Mouse (Mus musculus): ENCODE results near the gene Pcsk4.
A peak's percentile ranks its signal among the peaks of the same experiment; 100 is the strongest.

Pcsk4 gene

DNA sequence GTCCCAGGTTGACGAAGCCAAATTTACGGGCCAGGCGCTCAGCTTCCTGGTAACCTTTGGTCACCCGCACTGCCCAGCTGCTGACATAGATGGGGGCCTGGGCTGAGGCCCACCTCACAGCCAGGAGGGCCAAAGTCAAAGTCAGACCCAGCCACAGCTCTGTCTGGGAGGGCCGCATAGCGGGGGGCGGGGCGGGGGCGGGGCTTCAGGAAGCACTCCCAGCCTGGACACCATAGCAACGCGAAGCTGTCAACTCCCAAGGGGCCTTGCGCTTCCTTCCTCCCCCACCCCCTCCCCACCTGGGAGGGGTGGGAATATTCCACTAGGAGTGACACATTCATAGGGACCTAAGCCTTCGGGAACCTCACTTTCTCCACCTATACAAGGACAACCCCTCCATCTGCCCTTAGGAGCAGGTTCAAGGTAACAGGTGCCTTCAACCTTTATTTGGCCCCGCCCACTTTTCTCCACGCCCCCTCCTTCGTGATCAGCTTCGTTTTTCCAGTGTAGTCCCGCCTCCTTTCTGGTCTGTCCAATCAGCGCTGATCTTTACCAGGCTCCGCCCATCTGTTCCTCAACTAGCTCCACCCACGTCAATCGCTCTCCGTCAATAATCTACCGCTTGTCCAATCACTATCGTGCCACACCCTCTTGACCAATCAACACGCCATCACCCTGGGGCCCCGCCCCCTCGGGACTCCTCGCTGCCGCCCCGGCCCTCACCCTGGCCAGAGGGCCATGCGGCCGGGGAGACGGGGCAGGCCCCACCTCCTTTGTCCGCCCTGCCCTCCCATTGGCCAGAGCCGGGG is at the start of gene Pcsk4, which contains the start of gene Reep6:
TSS of gene Pcsk4 (minus strand) at position 226 of the 809 bp plus-strand sequence.
TSS of gene Reep6 (plus strand) at position 681 of the 809 bp plus-strand sequence.
- peak; percentile 96 for DNase-seq (ENCODE audit: low spot score)

DNA sequence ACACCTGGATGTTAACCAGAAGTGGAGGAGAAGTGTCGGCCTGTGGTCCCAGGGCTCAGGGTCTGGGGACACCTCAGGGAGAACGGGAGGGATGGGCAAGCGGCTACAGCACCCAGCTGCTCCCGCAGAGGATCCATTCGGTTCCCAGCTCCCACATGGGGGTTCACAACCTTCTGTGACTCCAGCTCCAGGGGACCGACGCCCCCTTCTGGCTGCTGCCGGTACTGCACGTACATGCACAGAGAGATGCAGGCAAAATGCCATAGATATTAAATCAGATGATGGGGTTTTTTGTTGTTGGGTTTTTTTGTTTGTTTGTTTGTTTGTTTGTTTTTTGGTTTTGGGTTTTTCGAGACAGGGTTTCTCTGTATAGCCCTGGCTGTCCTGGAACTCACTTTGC is 48.4 kb upstream of the Pcsk4 start:
- no peak for DNase-seq (ENCODE audit: low spot score)

DNA sequence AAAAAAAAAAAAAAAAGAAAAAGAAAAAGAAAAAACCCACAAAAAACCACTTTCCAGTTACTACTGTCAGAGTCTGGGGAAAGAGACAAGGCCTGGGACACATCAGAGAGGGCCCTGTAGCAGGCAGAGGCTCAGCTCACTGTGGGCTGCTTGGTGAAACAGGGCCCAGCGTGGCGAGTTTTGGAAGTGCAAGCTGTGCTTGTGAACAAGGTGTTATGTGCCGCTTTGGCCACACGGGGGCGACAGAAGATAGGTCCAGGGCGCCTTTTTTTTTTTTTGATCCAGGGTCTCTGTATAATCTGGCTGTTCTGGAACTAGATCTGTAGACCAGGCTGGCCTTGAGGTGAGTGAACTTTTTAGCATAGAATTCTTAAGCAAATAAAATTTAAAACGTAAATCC is 46.9 kb upstream of the Pcsk4 start:
- DNase-seq (ENCODE audit: low spot score): peak; percentile 90

DNA sequence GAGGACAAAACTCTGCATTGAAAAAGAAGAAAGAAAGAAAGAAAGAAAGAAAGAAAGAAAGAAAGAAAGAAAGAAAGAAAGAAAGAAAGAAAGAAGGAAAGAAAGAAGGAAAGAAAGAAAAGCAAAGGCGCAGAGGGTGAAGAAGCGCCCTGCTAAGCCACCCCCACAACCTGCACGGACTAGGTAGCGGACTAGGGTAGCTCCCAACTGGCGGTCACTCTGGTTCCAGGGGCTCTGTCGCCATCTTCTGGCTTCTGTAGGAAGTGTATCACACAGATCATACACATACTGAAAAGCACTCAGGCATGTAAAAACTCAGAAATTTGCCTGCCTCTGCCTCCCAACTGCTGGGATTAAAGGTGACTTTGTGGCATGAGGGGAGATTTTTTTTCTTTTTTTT is 44.8 kb upstream of the Pcsk4 start:
- DNase-seq (ENCODE audit: low spot score): peak; percentile 64

DNA sequence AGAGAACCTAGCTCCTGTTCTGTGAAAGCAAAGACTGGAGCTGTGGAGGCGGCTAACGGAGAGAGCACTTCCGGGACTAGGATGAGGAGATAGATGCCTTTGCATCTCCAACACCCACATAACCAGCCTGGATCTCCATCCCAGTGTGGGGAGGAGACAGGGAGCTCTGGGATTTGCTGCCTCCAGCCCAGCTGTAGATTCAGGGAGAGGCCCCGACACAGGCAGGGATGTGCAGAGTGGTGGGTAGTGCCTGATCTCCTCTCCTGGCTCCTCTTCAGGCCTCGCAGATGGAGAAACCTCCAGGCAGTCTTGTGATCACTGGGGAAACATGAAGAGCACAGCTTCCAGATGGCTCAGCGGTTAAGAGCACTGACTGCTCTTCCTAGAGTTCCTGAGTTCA is 43.4 kb upstream of the Pcsk4 start:
- DNase-seq (ENCODE audit: low spot score): no peak

DNA sequence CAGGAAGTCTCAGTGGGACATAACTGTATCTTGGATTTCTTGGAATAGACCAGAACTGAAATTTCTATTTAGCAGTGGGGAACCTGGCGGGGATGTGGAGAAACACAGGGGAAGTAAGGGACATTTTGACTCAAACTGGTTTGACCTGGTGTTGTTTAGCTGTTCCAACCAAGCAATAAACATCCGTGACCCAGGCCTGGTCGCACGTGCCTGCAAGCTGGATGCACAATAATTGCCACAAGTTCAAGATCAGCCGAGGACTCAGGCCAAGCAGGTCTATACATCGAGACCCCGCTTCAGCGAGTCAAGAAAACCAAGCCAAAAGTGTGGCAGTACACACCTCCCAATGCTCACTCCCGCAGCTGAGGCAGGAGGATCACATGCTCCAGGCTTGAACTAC is 42.7 kb upstream of the Pcsk4 start:
- DNase-seq (ENCODE audit: low spot score): no peak

DNA sequence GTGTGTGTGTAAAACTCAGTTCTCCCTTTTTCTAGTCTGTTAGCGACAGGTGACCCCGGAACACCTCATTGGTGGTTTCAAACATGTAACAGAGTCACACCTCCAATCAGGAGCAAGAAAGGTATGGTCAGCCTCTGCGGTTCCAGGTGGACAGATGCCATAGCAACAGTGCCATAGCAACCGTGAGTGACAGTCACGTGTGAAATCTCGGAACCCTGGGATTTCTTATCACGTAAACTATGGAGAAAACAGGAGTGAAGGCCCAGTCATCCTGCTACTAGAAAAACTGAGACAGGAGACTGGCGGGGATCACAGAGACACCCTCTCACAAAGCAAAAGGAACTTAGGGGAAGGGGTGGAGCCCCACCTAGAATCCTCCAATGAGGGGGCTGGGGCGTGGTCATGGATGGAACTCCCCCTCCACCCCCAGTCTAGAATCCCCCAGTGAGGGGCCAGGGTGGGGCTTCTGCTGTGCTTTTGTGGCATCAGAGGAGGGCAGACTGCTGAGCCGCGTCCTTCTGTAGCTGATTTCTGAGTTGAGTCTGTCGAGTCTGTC is 42.2 kb upstream of the Pcsk4 start:
- DNase-seq (ENCODE audit: low spot score): peak; percentile 35

DNA sequence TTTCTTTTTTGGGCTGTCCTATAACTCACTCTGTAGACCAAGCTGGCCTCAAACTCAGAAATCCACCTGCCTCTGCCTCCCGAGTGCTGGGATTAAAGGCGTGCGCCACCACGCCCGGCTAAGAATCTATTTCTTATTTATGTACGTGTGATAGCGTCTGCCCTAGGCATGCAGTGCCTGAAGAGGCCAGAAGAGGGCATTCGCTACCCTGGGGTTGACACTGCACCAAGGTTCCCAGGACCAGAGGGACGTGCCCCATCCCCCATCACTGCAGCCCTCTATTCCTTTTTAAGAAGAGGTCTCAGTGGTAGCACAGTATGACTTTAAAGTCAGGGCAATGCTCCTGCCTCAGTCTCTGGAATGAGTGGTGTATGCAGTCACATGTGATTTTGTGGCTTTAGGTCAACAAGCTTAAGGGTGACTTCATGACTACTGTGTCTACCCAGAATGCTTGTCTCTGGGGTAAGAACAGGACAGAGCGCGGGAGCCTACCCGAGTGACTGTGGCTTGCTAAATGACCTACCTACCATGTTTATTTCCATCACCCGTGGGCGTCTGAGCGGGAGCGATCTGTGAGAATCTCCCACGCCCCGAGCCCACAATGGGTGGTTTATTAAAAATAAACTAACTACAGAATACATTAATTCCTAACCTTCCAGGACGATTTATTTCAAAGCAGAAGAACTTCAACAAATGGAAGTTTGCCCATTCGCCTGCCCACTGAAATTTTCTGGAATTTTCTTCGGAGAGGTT is 40.9 kb upstream of the Pcsk4 start:
- DNase-seq (ENCODE audit: low spot score): no peak

DNA sequence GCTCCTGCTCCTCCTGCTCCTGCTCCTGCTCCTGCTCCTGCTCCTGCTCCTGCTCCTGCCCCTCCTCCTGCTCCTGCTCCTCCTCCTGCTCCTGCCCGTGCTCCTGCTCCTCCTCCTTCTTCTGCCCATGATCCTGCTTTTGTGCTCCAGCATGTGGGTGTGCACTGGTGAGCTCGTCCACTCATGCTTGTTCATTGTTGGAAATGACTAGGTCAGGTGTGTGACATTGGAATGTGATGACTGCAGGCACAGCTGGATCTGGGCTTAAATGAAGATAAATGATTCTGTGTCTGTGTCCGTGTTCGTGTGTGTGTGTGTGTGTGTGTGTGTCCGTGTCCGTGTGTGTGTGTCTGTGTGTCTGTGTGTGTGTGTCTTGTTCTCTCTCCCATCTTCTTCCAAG is 39.1 kb upstream of the Pcsk4 start:
- no peak for DNase-seq (ENCODE audit: low spot score)

DNA sequence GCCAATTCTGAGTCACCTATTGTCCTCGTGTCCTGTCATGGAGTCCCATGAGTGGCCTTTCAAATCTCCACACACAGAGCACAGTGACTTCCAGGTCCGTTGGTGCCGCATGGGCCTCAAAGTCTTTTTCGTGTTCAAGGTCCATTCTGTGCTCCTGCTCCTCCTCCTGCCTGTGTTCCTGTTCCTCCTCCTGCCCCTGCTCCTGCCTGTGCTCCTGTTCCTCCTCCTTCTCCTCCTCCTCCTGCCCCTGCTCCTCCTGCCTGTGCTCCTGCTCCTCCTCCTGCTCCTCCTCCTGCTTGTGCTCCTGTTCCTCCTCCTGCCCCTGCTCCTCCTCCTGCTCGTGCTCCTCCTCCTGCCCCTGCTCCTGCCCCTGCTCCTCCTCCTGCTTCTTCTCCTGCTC is 38.7 kb upstream of the Pcsk4 start:
- DNase-seq (ENCODE audit: low spot score): no peak

DNA sequence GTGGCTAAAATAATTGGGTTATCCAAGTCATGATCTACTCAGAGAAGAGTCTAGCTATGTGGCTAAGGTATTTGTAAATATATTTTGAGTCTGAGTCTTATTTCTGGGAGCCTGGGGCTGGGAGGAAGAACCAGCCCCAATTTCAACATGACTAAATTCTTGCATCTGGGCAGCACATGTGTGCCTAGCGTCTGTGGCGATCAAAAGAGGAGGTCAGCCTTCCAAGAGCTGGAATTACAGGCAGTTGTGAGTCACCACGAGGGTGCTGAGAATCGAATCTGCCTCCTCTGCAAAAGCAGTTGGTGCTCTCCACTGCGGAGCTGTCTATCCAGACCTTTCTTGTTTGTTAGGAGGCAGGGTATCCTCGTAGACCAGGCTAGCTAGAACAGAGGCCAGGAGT is 36.4 kb upstream of the Pcsk4 start:
- DNase-seq (ENCODE audit: low spot score): no peak

DNA sequence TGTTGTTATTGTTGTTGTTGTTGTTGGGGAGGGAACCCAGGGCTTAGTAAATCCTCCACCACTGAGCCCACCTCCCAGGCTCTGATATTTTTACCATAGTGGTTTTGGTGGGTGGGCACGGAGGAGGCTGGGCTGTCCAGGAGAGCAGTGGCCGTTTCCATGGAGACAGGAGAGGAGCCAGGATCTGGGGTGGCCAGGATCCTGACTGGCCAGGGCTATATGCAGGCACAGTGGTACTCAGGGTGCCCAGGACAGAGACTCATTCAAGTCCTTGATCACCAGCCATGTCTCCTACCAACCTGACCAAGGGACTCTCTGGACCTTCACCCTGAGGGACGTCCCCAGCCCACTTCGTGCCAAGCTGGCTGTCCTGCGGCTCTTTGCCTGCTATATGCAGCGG is 34.4 kb upstream of the Pcsk4 start:
- DNase-seq (ENCODE audit: low spot score): no peak

DNA sequence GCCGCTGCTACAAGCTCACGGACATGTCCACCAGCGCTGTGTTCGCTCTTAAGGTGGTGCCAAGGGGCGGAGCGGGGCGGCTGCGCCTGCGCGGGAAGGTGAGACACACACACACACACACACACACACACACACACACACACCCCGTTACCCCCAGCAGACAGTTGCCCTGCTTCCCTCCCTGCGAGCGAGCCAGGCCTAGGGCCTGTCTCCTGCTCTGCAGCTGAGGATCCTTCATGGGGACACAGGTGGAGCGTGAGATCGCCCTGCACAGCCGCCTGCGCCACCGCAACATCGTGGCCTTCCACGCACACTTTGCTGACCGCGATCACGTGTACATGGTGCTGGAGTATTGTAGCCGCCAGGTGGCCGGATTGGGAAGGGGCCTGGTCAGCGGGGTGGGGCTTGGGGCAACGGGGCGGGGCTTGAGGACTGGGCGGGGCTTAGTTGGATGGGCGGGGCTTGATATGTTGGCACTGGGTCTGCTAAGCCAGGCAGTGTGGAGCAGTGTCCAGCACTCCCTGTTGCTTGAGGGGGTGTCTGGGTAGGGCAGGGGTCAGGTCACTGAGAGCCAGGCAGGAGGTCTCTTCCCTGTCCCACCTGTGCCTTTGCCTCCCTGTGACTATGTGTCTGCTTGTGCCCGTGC is 28.8 kb upstream of the Pcsk4 start:
- DNase-seq (ENCODE audit: low spot score): no peak

DNA sequence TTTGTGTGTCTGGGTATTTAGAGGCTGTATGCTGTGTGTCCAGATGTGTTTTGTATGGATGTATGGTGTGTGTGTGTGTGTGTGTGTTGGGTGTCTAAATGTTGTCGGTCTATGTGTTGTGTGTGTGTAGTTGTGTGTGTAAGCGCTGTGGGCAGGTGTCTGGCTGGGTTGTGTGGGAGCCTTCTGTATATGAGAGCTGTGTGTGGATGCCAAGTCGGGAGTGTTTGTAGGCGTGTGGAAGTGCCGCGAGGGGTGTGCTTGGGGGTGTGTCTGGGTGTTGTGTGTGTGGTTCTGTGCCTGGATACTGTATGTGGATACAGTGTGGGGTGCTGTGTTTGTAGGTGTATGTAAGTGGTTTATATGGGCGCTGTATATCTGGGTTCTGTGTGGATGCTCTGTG is 28.0 kb upstream of the Pcsk4 start:
- DNase-seq (ENCODE audit: low spot score): no peak

DNA sequence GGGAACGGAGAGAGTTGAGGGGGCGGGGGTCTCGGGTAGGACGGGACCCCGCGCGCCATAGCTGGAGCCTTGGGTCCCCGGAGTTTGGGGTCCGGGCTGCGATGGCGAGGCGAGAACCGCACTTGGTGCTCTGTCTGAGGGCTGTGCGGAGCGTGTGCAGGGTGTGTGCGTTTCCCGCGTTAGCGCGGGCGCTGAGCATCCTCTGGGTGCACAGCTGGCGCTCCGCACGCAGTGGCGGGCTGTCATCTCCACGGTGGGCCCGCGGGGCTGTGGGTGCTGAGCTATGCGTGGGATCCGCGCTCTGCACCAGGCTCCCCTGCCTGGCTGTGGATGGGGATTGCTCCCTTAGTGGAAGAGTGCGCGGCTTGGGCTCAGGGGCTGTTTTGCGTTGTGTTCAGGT is 27.4 kb upstream of the Pcsk4 start:
- DNase-seq (ENCODE audit: low spot score): no peak

DNA sequence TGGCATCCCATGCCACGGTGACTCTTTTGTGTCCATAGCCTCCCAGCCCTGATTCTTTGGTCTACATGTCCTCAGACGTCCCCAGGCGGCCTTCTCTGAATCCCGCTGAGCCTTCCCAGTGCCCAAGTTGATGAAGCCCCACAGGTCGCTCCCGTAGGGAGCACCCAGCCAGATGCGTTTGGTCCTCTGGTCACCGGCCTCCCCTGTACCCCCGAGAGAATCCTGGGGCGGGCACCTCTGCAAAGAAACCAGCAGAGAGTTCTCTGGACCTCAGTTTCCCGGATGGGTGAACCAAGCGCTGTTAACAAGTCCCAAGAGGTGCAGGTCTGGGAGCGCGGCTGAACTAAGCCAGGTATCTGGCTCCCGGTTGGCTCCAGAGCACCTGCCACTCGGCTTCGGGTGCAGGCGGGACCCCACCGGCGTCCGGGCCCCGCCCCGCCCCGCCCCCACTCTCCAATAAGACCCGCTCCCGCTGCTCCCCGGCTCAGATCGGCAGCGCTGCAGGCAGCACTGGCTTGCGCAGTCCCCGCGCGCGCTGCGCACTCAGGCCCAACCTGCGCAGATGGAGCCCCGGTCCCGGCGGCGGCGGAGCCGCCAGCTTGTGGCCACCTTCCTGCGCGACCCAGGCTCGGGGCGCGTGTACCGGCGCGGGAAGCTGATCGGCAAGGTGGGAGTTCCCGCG is 26.8 kb upstream of the Pcsk4 start, which contains the start of gene Plk5:
TSS of gene Plk5 (plus strand) at position 459 of the 682 bp plus-strand sequence.
- no peak for DNase-seq (ENCODE audit: low spot score)

DNA sequence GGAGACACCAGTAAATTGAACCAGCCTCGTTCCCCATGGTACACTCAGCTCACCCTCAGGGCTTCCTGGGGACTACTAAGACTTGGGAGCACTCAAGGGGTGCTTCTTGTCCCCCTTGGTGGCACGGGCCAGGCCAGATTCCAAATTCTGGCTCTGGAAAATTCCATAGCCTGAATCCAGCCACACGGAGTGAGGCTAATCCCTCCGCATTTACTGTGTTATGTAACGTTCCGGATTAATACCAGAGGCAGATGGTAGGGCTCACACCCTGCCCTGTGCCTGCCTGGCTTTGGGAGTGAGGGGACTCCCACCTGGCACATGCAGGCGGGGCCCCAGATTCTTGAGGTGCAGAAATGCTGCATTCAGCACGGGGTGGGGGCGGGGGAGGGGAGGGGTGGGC is 26.1 kb upstream of the Pcsk4 start:
- DNase-seq (ENCODE audit: low spot score): no peak

DNA sequence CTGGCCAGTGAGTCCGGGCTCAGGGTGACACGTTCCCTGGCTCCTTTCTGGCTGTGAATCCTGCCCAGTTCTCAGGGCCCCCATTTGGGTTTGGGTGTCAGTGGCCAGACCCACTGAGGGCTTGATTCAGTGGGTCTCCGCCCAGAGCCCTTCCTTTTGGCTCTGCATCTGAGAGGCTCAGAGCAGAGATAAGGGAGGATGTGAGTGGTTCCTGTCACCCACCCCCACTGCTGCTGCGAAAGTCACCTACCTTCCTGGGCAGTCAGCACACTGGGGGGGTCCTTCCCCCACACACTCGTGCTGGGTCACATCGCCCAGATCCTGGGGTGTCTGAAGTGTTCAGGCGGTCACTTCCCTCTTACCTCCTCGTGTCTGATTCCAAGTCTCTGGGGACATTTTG is 23.4 kb upstream of the Pcsk4 start:
- DNase-seq (ENCODE audit: low spot score): no peak

DNA sequence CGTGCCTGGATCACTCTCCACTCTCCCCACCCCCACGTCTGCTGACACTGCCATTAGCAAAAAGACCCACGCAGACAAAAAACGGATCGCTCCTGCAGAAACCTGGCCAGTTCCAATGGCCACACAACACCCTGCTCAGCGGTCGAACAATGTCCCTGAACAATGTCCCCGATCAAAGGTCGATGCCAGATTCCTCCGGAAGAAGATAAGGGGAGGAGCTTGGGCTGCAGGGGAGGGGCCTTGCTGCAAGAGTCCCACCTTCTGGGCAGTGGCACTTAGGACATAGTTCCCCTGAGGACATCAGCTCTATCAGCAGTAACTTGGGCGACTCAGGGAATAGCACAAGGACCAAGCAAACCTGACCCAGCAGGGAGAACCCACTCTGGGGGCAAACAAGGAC is 22.6 kb upstream of the Pcsk4 start:
- no peak for DNase-seq (ENCODE audit: low spot score)

DNA sequence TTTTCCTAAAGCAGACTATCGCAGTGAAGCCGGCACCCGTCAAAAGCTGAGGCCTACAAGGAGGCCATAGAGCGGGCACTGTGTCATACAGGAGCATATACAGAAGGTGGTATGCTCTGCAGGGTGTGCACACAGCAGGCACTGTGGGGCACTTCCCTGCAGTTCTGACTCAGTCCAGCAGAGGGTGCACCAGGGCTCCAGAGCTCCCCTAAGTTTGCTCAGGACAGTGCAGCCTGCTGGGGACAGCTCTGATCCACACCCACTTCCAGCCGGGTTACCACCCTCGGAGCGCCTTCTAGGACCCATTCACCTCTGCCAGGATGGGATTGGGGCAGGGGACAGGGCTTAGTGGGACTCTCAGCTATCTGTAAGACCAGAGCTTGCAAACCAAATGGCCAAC is 21.0 kb upstream of the Pcsk4 start:
- DNase-seq (ENCODE audit: low spot score): peak; percentile 84

DNA sequence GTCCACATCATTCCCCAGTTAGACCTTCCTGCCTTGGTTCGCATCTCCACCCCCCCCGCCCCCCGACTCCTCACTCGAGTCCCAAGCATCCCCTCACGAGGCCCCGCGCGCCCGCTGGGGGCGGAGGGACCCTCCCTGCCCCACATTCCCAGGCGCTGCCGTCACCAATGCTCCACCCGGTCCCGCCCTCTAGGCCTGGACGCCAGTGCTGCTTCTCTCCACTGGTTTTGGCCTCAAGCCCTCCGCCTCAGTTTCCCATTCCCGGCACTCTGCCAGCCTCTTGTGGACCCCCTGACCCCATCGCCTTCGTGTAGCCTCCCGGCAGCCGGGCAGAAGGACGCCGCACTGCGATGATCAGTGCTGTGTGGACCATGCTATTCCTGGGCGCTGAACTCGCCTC is 19.7 kb upstream of the Pcsk4 start:
- DNase-seq (ENCODE audit: low spot score): no peak

DNA sequence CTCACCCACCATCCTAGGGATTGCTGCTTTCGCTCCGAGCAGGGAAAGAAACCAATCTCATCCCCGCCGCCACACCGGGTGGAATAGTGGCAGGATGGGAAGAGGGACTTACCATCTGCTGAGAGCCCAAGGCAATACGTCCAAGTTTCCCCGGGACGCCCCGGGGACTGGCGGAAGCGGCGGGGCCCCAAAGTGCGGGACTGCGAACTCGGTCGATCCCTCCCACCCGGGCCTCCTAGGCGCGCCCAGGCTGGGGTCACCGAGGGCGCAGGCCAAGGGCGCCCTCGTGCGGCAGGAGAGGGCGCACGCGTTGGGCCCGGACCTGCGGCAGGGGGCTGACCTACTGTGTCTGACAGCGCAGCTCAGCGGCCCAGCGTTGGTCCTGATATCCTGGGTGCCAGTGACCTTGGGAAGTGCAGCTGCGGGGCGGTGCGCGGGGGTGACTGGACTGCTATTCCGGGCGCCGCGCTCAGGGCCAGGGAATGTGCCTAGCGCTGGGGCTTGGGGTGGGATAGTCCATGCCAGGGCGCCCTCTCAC is 19.0 kb upstream of the Pcsk4 start, which contains the start of gene Adamtsl5:
TSS of gene Adamtsl5 (minus strand) at position 169 of the 538 bp plus-strand sequence.
- DNase-seq (ENCODE audit: low spot score): peak; percentile 68

All from ovary, postnatal 36 days (tissue).